Mouse (Mus musculus): Measurements from ENCODE around the gene Mki67. TPM values are rescaled to one million over a fixed set of nuclear protein-coding genes. Genes with fewer than 3 reads are reported as not detected.

Mki67 gene
- polyA plus RNA-seq, 1 experiment from 2014 or later: 7.8 TPM

- Histone ChIP-seq H3K27me3 (ENCODE audit: control insufficient read depth, insufficient read depth, low read length) (no peaks in the 10 kb centered on the region), H3K4me1 (replicated peaks; ENCODE audit: control insufficient read depth, insufficient read depth) (no peaks in the 10 kb centered on the region), H3K9me3 (ENCODE audit: control insufficient read depth, low read length) (no peaks in the 10 kb centered on the region), H3K27ac (replicated peaks) (peak overlapping the region; percentile 74), H3K9ac (ENCODE audit: low read length) (no peak overlapping the region), H3K4me2 (replicated peaks; ENCODE audit: low read depth) (no peak overlapping the region; the same call in 1 of the 2 replicates), H3K4me3 (ENCODE audit: low read depth, low read length) (no peak overlapping the region), H3K36me3 (ENCODE audit: control insufficient read depth, insufficient read depth, low read length) (no peaks in the 10 kb centered on the region)
- TF ChIP-seq CTCF (IDR thresholded peaks at IDR 0.05; ENCODE audit: low read depth): no peak
- no peak for TF ChIP-seq EP300 (optimal IDR thresholded peaks at IDR 0.05)
- DNase-seq (ENCODE audit: low spot score) (peak; percentile 20), ATAC-seq (ENCODE audit: low FRiP score, low TSS enrichment) (peak; percentile 58; the same call in 1 of the 2 replicates)
- WGBS: 26% methylated on average over 6 of the region's 6 CpGs
Measured at GRCm38 (mm10) chr7:135723672-135724341, 7.6 kb upstream of the Mki67 start.

GRCm38 (mm10) chr7:135722011-135722838 is 6.1 kb upstream of the Mki67 start:
- Histone ChIP-seq H3K9me3 (ENCODE audit: control insufficient read depth, low read length) (no peaks in the 10 kb centered on the region), H3K4me3 (ENCODE audit: low read depth, low read length) (no peak overlapping the region), H3K27me3 (ENCODE audit: control insufficient read depth, insufficient read depth, low read length) (no peaks in the 10 kb centered on the region), H3K27ac (replicated peaks) (no peak overlapping the region), H3K4me2 (replicated peaks; ENCODE audit: low read depth) (no peak overlapping the region), H3K4me1 (replicated peaks; ENCODE audit: control insufficient read depth, insufficient read depth) (no peaks in the 10 kb centered on the region), H3K9ac (ENCODE audit: low read length) (no peak overlapping the region), H3K36me3 (ENCODE audit: control insufficient read depth, insufficient read depth, low read length) (no peaks in the 10 kb centered on the region)
- ATAC-seq (ENCODE audit: low FRiP score, low TSS enrichment) (no peak), DNase-seq (ENCODE audit: low spot score) (no peak)
- WGBS: 55% methylated on average over 6 of the region's 6 CpGs
- TF ChIP-seq EP300 (optimal IDR thresholded peaks at IDR 0.05) (no peak), CTCF (IDR thresholded peaks at IDR 0.05; ENCODE audit: low read depth) (no peak)

- H3K4me2 ChIP-seq (replicated peaks; ENCODE audit: low read depth): no peak overlapping the region
- TF ChIP-seq CTCF (IDR thresholded peaks at IDR 0.05; ENCODE audit: low read depth): no peak
- no peak for TF ChIP-seq EP300 (optimal IDR thresholded peaks at IDR 0.05)
- 54% methylated on average over 7 of the region's 7 CpGs for WGBS
- no peak overlapping the region for H3K9ac ChIP-seq (ENCODE audit: low read length)
- no peaks in the 10 kb centered on the region for H3K36me3 ChIP-seq (ENCODE audit: control insufficient read depth, insufficient read depth, low read length)
- ATAC-seq (ENCODE audit: low FRiP score, low TSS enrichment) (no peak), DNase-seq (ENCODE audit: low spot score) (no peak)
- no peaks in the 10 kb centered on the region for H3K9me3 ChIP-seq (ENCODE audit: control insufficient read depth, low read length)
- no peak overlapping the region for H3K4me3 ChIP-seq (ENCODE audit: low read depth, low read length)
- no peaks in the 10 kb centered on the region for H3K4me1 ChIP-seq (replicated peaks; ENCODE audit: control insufficient read depth, insufficient read depth)
- no peaks in the 10 kb centered on the region for H3K27me3 ChIP-seq (ENCODE audit: control insufficient read depth, insufficient read depth, low read length)
- no peak overlapping the region for H3K27ac ChIP-seq (replicated peaks)
Measured at GRCm38 (mm10) chr7:135721436-135721992, 5.4 kb upstream of the Mki67 start.

- Histone ChIP-seq H3K9me3 (ENCODE audit: control insufficient read depth, low read length) (no peaks in the 10 kb centered on the region), H3K9ac (ENCODE audit: low read length) (peak overlapping the region; percentile 2; the same call in 1 of the 2 replicates), H3K4me2 (replicated peaks; ENCODE audit: low read depth) (peak overlapping the region; percentile 57), H3K27me3 (ENCODE audit: control insufficient read depth, insufficient read depth, low read length) (no peaks in the 10 kb centered on the region), H3K4me1 (replicated peaks; ENCODE audit: control insufficient read depth, insufficient read depth) (no peaks in the 10 kb centered on the region), H3K4me3 (ENCODE audit: low read depth, low read length) (peak overlapping the region; percentile 93), H3K36me3 (ENCODE audit: control insufficient read depth, insufficient read depth, low read length) (no peaks in the 10 kb centered on the region), H3K27ac (replicated peaks) (no peak overlapping the region; the same call in 1 of the 2 replicates)
- TF ChIP-seq CTCF (IDR thresholded peaks at IDR 0.05; ENCODE audit: low read depth): no peak
- no peak for TF ChIP-seq EP300 (optimal IDR thresholded peaks at IDR 0.05)
- 39% methylated on average over 7 of the region's 7 CpGs for WGBS
- DNase-seq (ENCODE audit: low spot score) (no peak), ATAC-seq (ENCODE audit: low FRiP score, low TSS enrichment) (no peak)
Measured at GRCm38 (mm10) chr7:135716968-135717557, 902 bp upstream of the Mki67 start.

- peak overlapping the region; percentile 93 for H3K4me3 ChIP-seq (ENCODE audit: low read depth, low read length)
- ATAC-seq (ENCODE audit: low FRiP score, low TSS enrichment): peak; percentile 97
Measured at GRCm38 (mm10) chr7:135716445-135716877, 300 bp upstream of the Mki67 start.

More at GRCm38 (mm10) chr7:135716445-135716877, 300 bp upstream of the Mki67 start:
- no peaks in the 10 kb centered on the region for H3K9me3 ChIP-seq (ENCODE audit: control insufficient read depth, low read length)
- TF ChIP-seq CTCF (IDR thresholded peaks at IDR 0.05; ENCODE audit: low read depth) (no peak), EP300 (optimal IDR thresholded peaks at IDR 0.05) (no peak)
- no peaks in the 10 kb centered on the region for H3K27me3 ChIP-seq (ENCODE audit: control insufficient read depth, insufficient read depth, low read length)
- peak; percentile 97 for DNase-seq (ENCODE audit: low spot score)
- H3K36me3 ChIP-seq (ENCODE audit: control insufficient read depth, insufficient read depth, low read length): no peaks in the 10 kb centered on the region
- H3K9ac ChIP-seq (ENCODE audit: low read length): peak overlapping the region; percentile 83
- under 1% methylated on average over 27 of the region's 28 CpGs for WGBS
- H3K4me2 ChIP-seq (replicated peaks; ENCODE audit: low read depth): peak overlapping the region; percentile 84
- H3K27ac ChIP-seq (replicated peaks): no peak overlapping the region; the same call in 1 of the 2 replicates
- H3K4me1 ChIP-seq (replicated peaks; ENCODE audit: control insufficient read depth, insufficient read depth): no peaks in the 10 kb centered on the region

Data from stomach, postnatal 0 days (tissue).